Mouse (Mus musculus) limb, embryonic 13.5 days (tissue): ENCODE data around the gene Golga1. TPM values are rescaled to one million over a fixed set of nuclear protein-coding genes. Genes with fewer than 3 reads are reported as not detected.

ENCODE experiments used
- polyA plus RNA-seq: library from polyadenylated mRNA; unstranded; fragments of >200 nt; fragmentation: Nextera tagmentation; extraction: Ambion mirVana; gene quantifications from 2 replicates; pipeline ENCODE4 v1.2.1, GENCODE M21; 2015

Golga1 gene
- polyA plus RNA-seq, 1 experiment from 2014 or later, result 31.0 TPM

Other genes with a start within 250 kb of the Golga1 start
- 0.60 and 0.80 TPM in 2 replicates for gene Nr6a1, start 137.9 kb downstream of the Golga1 start, polyA plus RNA-seq
- 6.4 and 6.7 TPM in 2 replicates for gene Olfml2a, start 133.6 kb downstream of the Golga1 start, polyA plus RNA-seq
- 1.8 and 1.9 TPM in 2 replicates for gene Wdr38, start 68.1 kb downstream of the Golga1 start, polyA plus RNA-seq
- gene Arpc5l, start 60.2 kb downstream of the Golga1 start, polyA plus RNA-seq, result 111 and 115 TPM in 2 replicates
- gene Rpl35, start 59.9 kb downstream of the Golga1 start, polyA plus RNA-seq, result 945 and 972 TPM in 2 replicates
- 16.4 and 16.9 TPM in 2 replicates for gene Scai, start 125.2 kb upstream of the Golga1 start, polyA plus RNA-seq
- 74.8 and 75.1 TPM in 2 replicates for gene Ppp6c, start 160.9 kb upstream of the Golga1 start, polyA plus RNA-seq